Mouse (Mus musculus) heart, postnatal 0 days (tissue): Measurements from ENCODE around the gene Arhgef40. TPM values are rescaled to one million over a fixed set of nuclear protein-coding genes. Genes with fewer than 3 reads are reported as not detected.

ENCODE experiments used
- ATAC-seq: fragments of 200-750 bp; cut with Nextera tagmentation; 2 replicates; pipeline ENCODE4 v1.8.0; 2017; ENCODE audit warnings: low read depth, moderate number of reproducible peaks, moderate library complexity; ENCODE audit not compliant: insufficient read depth
- DNase-seq: peaks from one replicate; pipeline ENCODE4 v3.0.0-alpha.2; 2016; ENCODE audit warnings: low spot score
- H3K27ac ChIP-seq: fragments of 300-500 bp; sonication (generic); 2 replicates; pipeline ENCODE4 v1.5.1; 2014; ENCODE audit warnings: low read depth, mild to moderate bottlenecking
- H3K27me3 ChIP-seq: fragments of 300-500 bp; sonication (generic); 2 replicates; pipeline ENCODE4 v1.6.1; 2014; ENCODE audit warnings: low read length, mixed read lengths; ENCODE audit not compliant: control insufficient read depth, insufficient read depth
- H3K36me3 ChIP-seq: fragments of 300-500 bp; sonication (generic); replicated peaks from 2 replicates; pipeline ENCODE4 v1.6.1; 2014; ENCODE audit warnings: low read length, mixed read lengths; ENCODE audit not compliant: control insufficient read depth, insufficient read depth
- H3K4me1 ChIP-seq: fragments of 300-500 bp; sonication (generic); 2 replicates; pipeline ENCODE4 v1.6.1; 2014; ENCODE audit warnings: antibody characterized with exemption; ENCODE audit not compliant: control insufficient read depth, insufficient read depth
- H3K4me2 ChIP-seq: fragments of 300-500 bp; sonication (generic); 2 replicates; pipeline ENCODE4 v1.6.1; 2014; ENCODE audit warnings: low read depth, mild to moderate bottlenecking, low read length, moderate library complexity
- H3K4me3 ChIP-seq: fragments of 300-500 bp; sonication (generic); 2 replicates; pipeline ENCODE4 v1.5.1; 2014; ENCODE audit warnings: low read depth, low read length
- H3K9ac ChIP-seq: fragments of 300-500 bp; sonication (generic); replicated peaks from 2 replicates; pipeline ENCODE4 v1.6.1; 2014; ENCODE audit warnings: low read depth, low read length, mixed read lengths
- H3K9me3 ChIP-seq: fragments of 300-500 bp; sonication (generic); replicated peaks from 2 replicates; pipeline ENCODE4 v1.6.1; 2016; ENCODE audit warnings: low read length; ENCODE audit not compliant: control insufficient read depth
- CTCF ChIP-seq: IDR thresholded peaks from 2 replicates; pipeline ENCODE4 v1.5.1; 2016; ENCODE audit warnings: antibody characterized with exemption, control low read depth, low read depth
- EP300 ChIP-seq: IDR thresholded peaks from 2 replicates; pipeline ENCODE4 v1.6.1; 2016; ENCODE audit warnings: antibody characterized with exemption, low read depth
- WGBS: fragments of 180-500 bp; shearing (Covaris S2); extraction: QIAGEN DNeasy Blood & Tissue Kit; methylation state at CpG from one replicate; pipeline ENCODE4 v1.1.7; 2014; 5-methylcytosine and 5-hydroxymethylcytosine counted together
- polyA plus RNA-seq: library from polyadenylated mRNA; unstranded; fragments of >200 nt; fragmentation: Nextera tagmentation; extraction: Ambion mirVana; gene quantifications from 2 replicates; pipeline ENCODE4 v1.2.1, GENCODE M21; 2015
- total RNA-seq: library from RNA; depleted of rRNA; stranded (reverse); fragments of >200 nt; gene quantifications from 2 replicates; pipeline ENCODE4 v1.2.3, GENCODE M21; 2014; ENCODE audit warnings: low replicate concordance

Arhgef40 gene
- total and polyA plus RNA-seq, 2 experiments from 2014 or later: 26.9 to 36.4 TPM

- H3K36me3 ChIP-seq: peaks cover 16% of the 10 kb centered on the region
- TF ChIP-seq CTCF: no peak
- TF ChIP-seq EP300: no peak
- peak overlapping the region; percentile 81 for H3K4me3 ChIP-seq
- H3K27ac ChIP-seq: peak overlapping the region; percentile 83
- no peaks in the 10 kb centered on the region for H3K27me3 ChIP-seq
- 1% methylated on average over 27 of the region's 27 CpGs for WGBS
- peak overlapping the region; percentile 95 for H3K4me2 ChIP-seq
- ATAC-seq (peak; percentile 78), DNase-seq (peak; percentile 77)
- peak overlapping the region; percentile 83 for H3K9ac ChIP-seq
- H3K4me1 ChIP-seq: no peaks in the 10 kb centered on the region; the same call in none of the 2 replicates
- H3K9me3 ChIP-seq: no peaks in the 10 kb centered on the region
Measured at GRCm38 (mm10) chr14:51985301-51986152, 1.0 kb downstream of the Arhgef40 start.

- ATAC-seq (no peak), DNase-seq (no peak)
- peak overlapping the region; percentile 83; the same call in 1 of the 2 replicates for H3K9ac ChIP-seq
- no peaks in the 10 kb centered on the region; the same call in none of the 2 replicates for H3K4me1 ChIP-seq
- no peaks in the 10 kb centered on the region for H3K9me3 ChIP-seq
- no peaks in the 10 kb centered on the region for H3K27me3 ChIP-seq
- H3K4me3 ChIP-seq: peak overlapping the region; percentile 81
- TF ChIP-seq EP300: no peak
- TF ChIP-seq CTCF: no peak
- WGBS: 13% methylated on average over 7 of the region's 7 CpGs
- peaks cover 22% of the 10 kb centered on the region for H3K36me3 ChIP-seq
- peak overlapping the region; percentile 83 for H3K27ac ChIP-seq
- H3K4me2 ChIP-seq: peak overlapping the region; percentile 95
Measured at GRCm38 (mm10) chr14:51986153-51986505, 1.6 kb downstream of the Arhgef40 start.

- Histone ChIP-seq H3K9ac (no peak overlapping the region), H3K4me3 (no peak overlapping the region), H3K4me1 (no peaks in the 10 kb centered on the region; the same call in none of the 2 replicates), H3K4me2 (no peak overlapping the region), H3K9me3 (no peaks in the 10 kb centered on the region), H3K27me3 (no peaks in the 10 kb centered on the region), H3K27ac (peak overlapping the region; percentile 83; the same call in 1 of the 2 replicates), H3K36me3 (peaks cover 32% of the 10 kb centered on the region)
- no peak for TF ChIP-seq CTCF
- TF ChIP-seq EP300: no peak
- WGBS: 84% methylated on average over 6 of the region's 6 CpGs
- no peak for ATAC-seq
- DNase-seq: no peak
Measured at GRCm38 (mm10) chr14:51987177-51987576, 2.7 kb downstream of the Arhgef40 start.

GRCm38 (mm10) chr14:51988731-51989130, 4.2 kb downstream of the Arhgef40 start:
- Histone ChIP-seq H3K4me1 (no peaks in the 10 kb centered on the region; the same call in none of the 2 replicates), H3K36me3 (peaks cover 48% of the 10 kb centered on the region), H3K27ac (no peak overlapping the region), H3K9me3 (no peaks in the 10 kb centered on the region), H3K9ac (no peak overlapping the region), H3K4me2 (no peak overlapping the region), H3K4me3 (no peak overlapping the region), H3K27me3 (no peaks in the 10 kb centered on the region)
- DNase-seq: no peak
- TF ChIP-seq EP300: no peak
- TF ChIP-seq CTCF: no peak
- ATAC-seq: no peak
- 82% methylated on average over 11 of the region's 12 CpGs for whole genome bisulfite sequencing

- H3K9me3 ChIP-seq: no peaks in the 10 kb centered on the region
- no peak overlapping the region for H3K9ac ChIP-seq
- DNase-seq (no peak), ATAC-seq (no peak)
- no peaks in the 10 kb centered on the region; the same call in 1 of the 2 replicates for H3K4me1 ChIP-seq
- H3K27ac ChIP-seq: no peak overlapping the region
- peaks cover 54% of the 10 kb centered on the region for H3K36me3 ChIP-seq
- no peak overlapping the region for H3K4me3 ChIP-seq
- TF ChIP-seq CTCF: no peak
- TF ChIP-seq EP300: no peak
- WGBS: 68% methylated on average over 12 of the region's 12 CpGs
- no peaks in the 10 kb centered on the region for H3K27me3 ChIP-seq
- H3K4me2 ChIP-seq: no peak overlapping the region
Measured at GRCm38 (mm10) chr14:51989461-51989970, 5.0 kb downstream of the Arhgef40 start.
